Mouse (Mus musculus): ENCODE results near the gene Prdm9. TPM values are rescaled to one million over a fixed set of nuclear protein-coding genes. Genes with fewer than 3 reads are reported as not detected.
"Not testable (repeated sequence)": the region's sequence is repeated elsewhere in the genome, so short reads cannot be mapped to it uniquely, and the experiment has no call there.

Prdm9 gene
- polyA plus RNA-seq, 1 experiment from 2014 or later = 3.2 TPM

DNA sequence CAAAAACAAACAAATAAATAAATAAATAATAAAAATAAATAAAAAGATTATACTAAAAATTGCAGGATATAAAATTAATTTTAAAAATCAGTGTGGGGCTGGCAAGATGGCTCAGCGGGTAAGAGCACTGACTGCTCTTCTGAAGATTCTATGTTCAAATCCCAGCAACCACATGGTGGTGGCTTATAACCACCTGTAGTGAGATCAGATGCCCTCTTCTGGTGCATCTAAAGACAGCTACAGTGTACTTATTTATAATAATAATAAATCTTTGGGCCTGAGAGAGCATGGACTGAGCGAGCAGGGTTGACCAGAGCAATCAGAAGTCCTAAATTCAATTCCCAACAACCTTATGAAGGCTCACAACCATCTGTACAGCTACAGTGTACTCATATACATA is 4.2 kb downstream of the Prdm9 start:
- Histone ChIP-seq H3K4me3 (replicated peaks) (no peak overlapping the region), H3K4me2 (no peak overlapping the region), H3K36me3 (replicated peaks) (no peaks in the 10 kb centered on the region), H3K9ac (no peak overlapping the region), H3K9me3 (no peaks in the 10 kb centered on the region), H3K4me1 (peaks cover 6% of the 10 kb centered on the region), H3K27ac (no peak overlapping the region), H3K27me3 (0 out of 2 replicates have a peak, but pooled peaks cover 3% of the 10 kb centered on the region)
- WGBS = 88% methylated on average over 2 of the region's 2 CpGs
- no peak for ATAC-seq (ENCODE audit: low FRiP score)

DNA sequence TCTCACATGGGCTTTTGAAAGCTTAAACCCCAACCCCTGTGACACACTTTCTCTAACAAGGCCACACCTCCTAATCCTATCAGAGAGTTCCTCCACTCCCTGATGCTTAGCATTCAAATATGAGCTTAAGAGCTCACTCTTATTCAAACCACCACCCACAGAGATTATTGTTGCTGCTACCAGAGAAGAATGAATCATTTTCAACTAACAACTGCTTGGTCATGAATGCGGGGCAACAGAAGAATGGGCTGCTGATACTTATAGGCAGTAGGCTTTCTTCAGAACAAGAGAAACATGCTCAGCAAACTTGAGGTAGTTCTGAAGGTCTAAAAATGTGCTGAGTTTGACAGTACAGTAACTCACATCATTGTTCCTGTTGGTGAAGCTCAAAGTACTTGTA is 14.4 kb downstream of the Prdm9 start:
- ATAC-seq (ENCODE audit: low FRiP score) = no peak
- Histone ChIP-seq H3K27me3 (no peaks in the 10 kb centered on the region), H3K4me3 (replicated peaks) (no peak overlapping the region), H3K4me1 (0 out of 2 replicates have a peak, but pooled peaks cover 2% of the 10 kb centered on the region), H3K9ac (no peak overlapping the region), H3K9me3 (no peaks in the 10 kb centered on the region), H3K36me3 (replicated peaks) (no peaks in the 10 kb centered on the region), H3K4me2 (no peak overlapping the region), H3K27ac (no peak overlapping the region)
- 22% methylated on average over 1 of the region's 1 CpGs for WGBS

DNA sequence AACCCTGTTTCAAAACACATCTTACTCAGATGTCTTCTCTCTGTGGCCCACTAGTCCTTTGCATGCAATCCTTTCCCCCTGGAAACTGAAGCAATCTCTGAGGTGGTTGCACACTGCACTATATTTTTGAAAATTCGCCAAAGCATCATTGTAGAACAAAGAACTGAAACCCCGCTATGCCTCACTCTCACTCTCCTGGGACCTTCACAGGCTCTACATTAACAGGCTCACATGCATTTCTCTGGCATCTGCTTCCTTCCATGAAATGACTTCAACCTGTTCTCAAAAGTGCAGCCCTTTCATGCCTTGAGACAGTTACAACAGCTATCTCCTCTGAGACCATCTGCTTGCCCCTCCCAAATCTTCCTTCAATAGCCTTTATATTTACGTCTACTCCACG is 17.7 kb downstream of the Prdm9 start:
- H3K4me1 ChIP-seq = 0 out of 2 replicates have a peak, but pooled peaks cover 2% of the 10 kb centered on the region
- no peaks in the 10 kb centered on the region for H3K9me3 ChIP-seq
- no peak for ATAC-seq (ENCODE audit: low FRiP score)
- no peaks in the 10 kb centered on the region for H3K36me3 ChIP-seq (replicated peaks)
- no peaks in the 10 kb centered on the region for H3K27me3 ChIP-seq
- 79% methylated on average over 4 of the region's 4 CpGs for WGBS
- H3K4me2 ChIP-seq = no peak overlapping the region
- H3K4me3 ChIP-seq (replicated peaks) = no peak overlapping the region
- no peak overlapping the region for H3K27ac ChIP-seq
- H3K9ac ChIP-seq = no peak overlapping the region

DNA sequence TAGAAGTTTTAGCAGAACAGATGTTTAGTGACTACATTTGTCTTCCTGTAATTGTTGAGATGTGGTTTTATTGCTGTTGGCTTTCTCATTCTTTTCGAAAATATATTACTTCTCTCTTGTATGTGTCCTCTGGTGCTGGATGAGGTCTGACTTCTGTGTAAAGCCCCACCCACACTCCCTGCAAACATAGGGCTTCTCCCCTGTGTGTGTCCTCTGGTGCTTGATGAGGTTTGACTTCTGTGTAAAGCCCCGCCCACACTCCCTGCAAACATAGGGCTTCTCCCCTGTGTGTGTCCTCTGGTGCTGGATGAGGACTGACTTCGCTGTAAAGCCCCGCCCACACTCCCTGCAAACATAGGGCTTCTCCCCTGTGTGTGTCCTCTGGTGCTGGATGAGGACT is 20.3 kb downstream of the Prdm9 start:
- not testable (repeated sequence) for H3K27me3 ChIP-seq; H3K27ac ChIP-seq; ATAC-seq (ENCODE audit: low FRiP score); H3K9me3 ChIP-seq; H3K4me3 ChIP-seq (replicated peaks); H3K4me2 ChIP-seq; H3K36me3 ChIP-seq (replicated peaks); H3K9ac ChIP-seq; H3K4me1 ChIP-seq
- WGBS = 72% methylated on average over 4 of the region's 4 CpGs

DNA sequence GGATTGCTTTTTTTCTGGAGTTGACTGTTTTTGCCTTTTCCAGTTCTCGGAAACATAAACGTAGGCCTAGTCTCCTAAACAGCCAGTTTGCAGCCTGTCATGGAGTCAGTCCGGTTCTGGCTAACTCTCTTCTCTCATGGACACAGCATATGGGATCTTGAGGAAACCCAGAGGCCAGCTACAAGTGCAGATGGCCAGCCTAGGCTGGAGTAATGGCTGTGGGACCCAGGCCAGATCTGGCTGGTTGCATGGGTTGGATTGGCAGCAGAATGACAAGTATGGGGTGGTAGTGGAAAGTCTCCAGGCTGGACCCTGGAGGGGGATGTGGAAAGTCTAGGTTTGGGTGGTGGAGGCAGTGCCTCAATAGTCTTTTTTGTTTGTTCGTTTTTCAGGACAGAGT is 23.8 kb downstream of the Prdm9 start:
- H3K4me1 ChIP-seq = peaks cover 4% of the 10 kb centered on the region; the same call in 1 of the 2 replicates
- no peak overlapping the region for H3K27ac ChIP-seq
- no peak overlapping the region for H3K4me2 ChIP-seq
- H3K4me3 ChIP-seq (replicated peaks) = no peak overlapping the region
- H3K9ac ChIP-seq = no peak overlapping the region
- H3K27me3 ChIP-seq = peaks cover 16% of the 10 kb centered on the region
- H3K9me3 ChIP-seq = no peaks in the 10 kb centered on the region
- no peaks in the 10 kb centered on the region for H3K36me3 ChIP-seq (replicated peaks)
- no peak for ATAC-seq (ENCODE audit: low FRiP score)
- WGBS = 75% methylated on average over 4 of the region's 4 CpGs

DNA sequence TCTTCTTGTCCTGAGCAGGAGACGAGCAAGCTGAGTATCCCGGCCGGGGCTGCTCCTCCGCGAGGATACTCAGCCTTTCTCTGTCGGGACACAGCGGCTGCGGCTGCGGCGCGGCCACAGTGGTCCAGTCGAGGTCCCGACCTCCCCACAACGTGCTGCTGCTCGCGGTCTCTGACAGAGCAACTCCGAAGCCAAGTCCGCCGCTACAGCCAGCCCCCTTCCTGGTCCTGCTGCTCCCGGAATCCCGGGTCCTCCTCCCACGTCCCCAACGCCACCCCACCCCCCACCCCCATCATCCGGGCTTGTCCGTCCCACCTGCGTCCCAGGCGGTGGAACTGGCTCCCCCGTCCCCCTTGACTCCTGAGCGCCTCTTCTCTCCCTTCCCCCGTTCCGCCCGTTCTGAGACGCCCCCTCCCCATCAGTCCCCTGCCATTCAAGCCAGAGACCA is 27.7 kb downstream of the Prdm9 start:
- Histone ChIP-seq H3K4me1 (peaks cover 4% of the 10 kb centered on the region; the same call in 1 of the 2 replicates), H3K9ac (peak overlapping the region; percentile 57), H3K4me3 (replicated peaks) (peak overlapping the region; percentile 54), H3K27me3 (peaks cover 21% of the 10 kb centered on the region), H3K36me3 (replicated peaks) (no peaks in the 10 kb centered on the region), H3K9me3 (no peaks in the 10 kb centered on the region), H3K27ac (no peak overlapping the region), H3K4me2 (peak overlapping the region; percentile 87)
- ATAC-seq (ENCODE audit: low FRiP score) = peak; percentile 64
- 2% methylated on average over 33 of the region's 33 CpGs for WGBS

DNA sequence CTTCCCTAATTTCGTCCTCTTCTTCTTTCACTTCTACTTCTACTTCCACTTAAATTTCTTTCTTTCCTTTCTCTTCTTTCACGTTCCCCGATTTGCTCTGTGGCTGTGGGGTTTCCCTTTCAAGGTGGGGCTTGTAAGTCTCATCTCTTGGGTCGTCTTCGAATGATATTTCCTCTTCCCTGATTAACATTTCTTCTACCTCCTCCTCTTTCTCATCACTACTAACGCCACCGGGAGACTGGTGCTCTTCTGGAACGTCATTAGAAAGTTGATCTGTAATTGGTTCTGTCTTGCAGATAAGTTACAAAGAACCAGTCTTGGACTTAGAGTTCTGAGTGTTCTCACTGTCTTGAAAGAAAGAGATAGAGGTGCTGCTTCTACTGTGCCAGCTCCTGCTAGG is 28.2 kb downstream of the Prdm9 start:
- 19% methylated on average over 8 of the region's 8 CpGs for WGBS
- ATAC-seq (ENCODE audit: low FRiP score) = no peak
- H3K27ac ChIP-seq = no peak overlapping the region

DNA sequence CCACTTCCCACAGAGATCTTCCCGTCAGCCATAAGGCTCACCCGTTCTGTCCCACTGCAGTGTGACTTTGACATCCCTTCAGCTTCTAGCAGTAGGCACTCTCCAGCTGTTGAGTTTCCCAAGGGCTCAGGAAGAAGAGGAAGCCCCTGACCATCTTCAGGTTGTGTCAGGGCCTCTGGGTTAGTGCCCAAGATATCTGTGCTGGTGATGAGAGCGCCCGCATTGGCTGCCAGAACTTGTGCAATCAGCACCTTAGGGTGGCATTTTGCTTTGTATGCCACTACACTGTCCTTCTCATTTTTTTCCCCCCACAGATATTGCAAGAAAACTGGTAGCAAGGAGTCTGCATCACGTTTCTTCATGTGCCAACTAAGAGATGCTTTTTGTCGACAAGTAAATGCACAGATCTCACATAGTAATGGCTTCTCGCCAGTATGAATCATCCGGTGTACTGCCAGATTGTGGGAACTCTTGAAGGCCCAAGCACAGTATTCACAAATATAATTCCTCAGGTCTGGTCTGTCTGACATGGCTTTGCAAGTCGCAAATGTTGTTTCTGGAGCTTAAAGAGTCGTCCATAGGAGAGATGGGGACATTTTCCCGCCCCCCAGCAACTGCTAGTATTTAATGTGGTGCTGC is 28.9 kb downstream of the Prdm9 start:
- H3K9me3 ChIP-seq = no peaks in the 10 kb centered on the region
- H3K4me2 ChIP-seq = no peak overlapping the region
- H3K9ac ChIP-seq = no peak overlapping the region
- WGBS = 67% methylated on average over 11 of the region's 11 CpGs
- H3K4me1 ChIP-seq = peaks cover 4% of the 10 kb centered on the region; the same call in 1 of the 2 replicates
- peaks cover 21% of the 10 kb centered on the region for H3K27me3 ChIP-seq
- no peak for ATAC-seq (ENCODE audit: low FRiP score)
- no peak overlapping the region for H3K27ac ChIP-seq
- H3K4me3 ChIP-seq (replicated peaks) = no peak overlapping the region
- H3K36me3 ChIP-seq (replicated peaks) = no peaks in the 10 kb centered on the region

More for the DNA sequence above, 28.2 kb downstream of the Prdm9 start:
- Histone ChIP-seq H3K9me3 (no peaks in the 10 kb centered on the region), H3K4me2 (peak overlapping the region; percentile 87), H3K27me3 (peaks cover 21% of the 10 kb centered on the region), H3K4me3 (replicated peaks) (peak overlapping the region; percentile 54), H3K4me1 (peaks cover 4% of the 10 kb centered on the region; the same call in 1 of the 2 replicates), H3K9ac (no peak overlapping the region), H3K36me3 (replicated peaks) (no peaks in the 10 kb centered on the region)

DNA sequence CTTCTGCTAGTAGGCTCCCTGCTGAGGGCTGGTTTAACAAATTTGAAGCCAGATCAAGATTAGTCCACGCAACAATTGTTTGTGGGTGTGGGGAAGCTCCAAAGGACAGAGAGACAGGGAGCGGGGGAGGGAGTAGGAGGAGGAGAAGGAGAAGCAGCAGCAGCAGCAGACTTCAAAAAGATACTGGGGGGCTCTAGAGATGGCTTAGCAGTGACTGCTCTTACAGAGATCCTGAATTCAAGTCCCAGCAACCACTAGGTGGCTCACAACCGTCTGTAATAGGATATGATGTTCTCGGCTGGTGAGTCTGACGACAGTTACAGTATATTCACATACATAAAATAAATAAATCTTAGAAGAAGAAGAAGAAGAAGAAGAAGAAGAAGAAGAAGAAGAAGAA is 34.0 kb downstream of the Prdm9 start:
- H3K4me2 ChIP-seq = no peak overlapping the region
- no peak overlapping the region for H3K27ac ChIP-seq
- H3K4me1 ChIP-seq = peaks cover 23% of the 10 kb centered on the region
- peaks cover 3% of the 10 kb centered on the region; the same call in 1 of the 2 replicates for H3K36me3 ChIP-seq (replicated peaks)
- no peak for ATAC-seq (ENCODE audit: low FRiP score)
- H3K9me3 ChIP-seq = no peaks in the 10 kb centered on the region
- peaks cover 3% of the 10 kb centered on the region for H3K27me3 ChIP-seq
- no peak overlapping the region for H3K9ac ChIP-seq
- H3K4me3 ChIP-seq (replicated peaks) = no peak overlapping the region
- 3% methylated on average over 5 of the region's 5 CpGs for WGBS

DNA sequence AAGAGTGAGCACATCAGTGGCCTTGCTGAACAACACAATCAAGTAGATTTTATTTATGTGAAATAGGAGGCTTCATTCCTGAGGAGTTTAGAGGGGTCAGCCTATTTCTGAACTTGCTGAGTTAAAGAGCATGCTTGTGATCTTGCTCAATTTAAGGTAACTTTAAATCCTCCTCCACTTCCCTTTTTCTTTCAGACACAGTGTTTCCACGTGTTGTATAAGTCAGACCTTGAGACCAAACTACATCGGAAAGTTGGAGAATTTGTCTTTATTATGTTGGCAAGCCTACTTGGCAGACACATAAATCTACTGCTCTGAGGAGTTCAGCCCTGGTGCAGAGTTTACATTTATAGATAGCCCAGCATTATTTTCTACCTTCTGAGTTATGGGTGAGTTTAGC is 35.3 kb downstream of the Prdm9 start:
- H3K36me3 ChIP-seq (replicated peaks) = peaks cover 15% of the 10 kb centered on the region
- 88% methylated on average over 2 of the region's 2 CpGs for WGBS
- H3K27me3 ChIP-seq = no peaks in the 10 kb centered on the region
- no peak for ATAC-seq (ENCODE audit: low FRiP score)
- H3K4me2 ChIP-seq = no peak overlapping the region
- H3K4me1 ChIP-seq = peaks cover 23% of the 10 kb centered on the region
- no peak overlapping the region for H3K9ac ChIP-seq
- no peak overlapping the region for H3K27ac ChIP-seq
- no peak overlapping the region for H3K4me3 ChIP-seq (replicated peaks)
- H3K9me3 ChIP-seq = no peaks in the 10 kb centered on the region

DNA sequence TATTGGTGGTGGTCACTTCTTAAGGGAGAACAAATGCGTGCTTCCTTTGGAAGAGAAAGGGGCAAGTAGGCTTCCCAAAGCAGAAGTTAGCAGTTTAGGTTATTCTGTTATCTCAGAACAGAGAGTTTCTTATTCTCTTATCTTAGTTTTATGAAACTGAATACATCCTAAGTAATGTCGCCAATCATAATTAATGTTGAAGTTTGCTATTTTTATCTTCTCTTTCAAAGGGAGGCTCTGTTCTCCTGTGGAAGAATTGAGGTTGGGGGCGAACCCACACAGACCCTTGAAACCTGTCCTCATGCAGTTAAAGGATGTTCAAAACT is 36.4 kb downstream of the Prdm9 start:
- peaks cover 18% of the 10 kb centered on the region for H3K36me3 ChIP-seq (replicated peaks)
- peak overlapping the region; percentile 80 for H3K4me3 ChIP-seq (replicated peaks)
- no peak for ATAC-seq (ENCODE audit: low FRiP score)
- H3K4me2 ChIP-seq = peak overlapping the region; percentile 71
- H3K27me3 ChIP-seq = no peaks in the 10 kb centered on the region
- H3K27ac ChIP-seq = no peak overlapping the region
- H3K9ac ChIP-seq = peak overlapping the region; percentile 79
- WGBS = 63% methylated on average over 3 of the region's 3 CpGs
- peaks cover 23% of the 10 kb centered on the region for H3K4me1 ChIP-seq
- H3K9me3 ChIP-seq = no peaks in the 10 kb centered on the region

DNA sequence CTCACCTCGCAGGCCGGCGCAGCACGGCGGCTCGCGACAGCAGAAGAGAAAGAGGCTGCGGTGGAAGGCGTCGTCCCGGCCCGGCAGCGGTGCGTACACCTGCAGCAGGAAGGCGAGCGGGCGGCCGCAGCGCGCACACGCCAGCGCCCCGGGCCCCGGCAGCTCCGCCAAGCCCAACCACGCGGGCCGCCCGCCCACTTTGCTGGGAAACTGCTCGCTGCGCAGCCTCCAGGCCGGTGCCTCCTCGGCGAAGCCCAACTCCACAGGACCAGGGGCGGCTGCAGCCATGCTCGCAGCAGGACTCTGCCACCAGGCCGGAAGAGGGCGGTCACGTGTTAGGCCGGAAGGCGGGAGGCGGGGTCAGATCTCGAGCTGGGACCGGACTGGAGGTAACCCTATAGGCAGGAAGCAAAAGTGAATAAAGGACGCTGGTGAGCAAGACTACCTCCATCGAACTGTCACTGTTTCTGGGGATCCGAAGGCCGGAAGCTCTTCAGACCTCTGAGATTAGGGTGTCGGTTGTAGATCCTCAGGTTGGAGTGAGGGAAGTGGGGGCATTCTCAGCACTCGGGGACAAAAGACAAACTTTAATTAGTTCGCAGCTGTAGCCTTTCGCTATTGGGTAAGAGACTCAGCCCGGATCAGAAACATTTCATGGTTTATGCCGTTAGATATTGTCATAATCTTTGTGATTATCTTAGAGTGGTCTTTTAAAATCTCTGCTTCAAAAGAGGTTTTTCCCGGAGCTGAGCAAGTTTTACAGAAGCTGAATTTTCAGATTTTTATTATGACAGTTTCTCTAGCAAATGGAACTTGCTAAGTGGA is 37.0 kb downstream of the Prdm9 start, which contains the start of gene Pdcd2:
Gene Pdcd2 (minus strand): TSS at position 316 of the 825 bp plus-strand sequence.
- H3K27me3 ChIP-seq = no peaks in the 10 kb centered on the region
- WGBS = 1% methylated on average over 52 of the region's 55 CpGs
- peak within 1 kb of the TSS; percentile 91 for H3K27ac ChIP-seq
- H3K36me3 ChIP-seq (replicated peaks) = peaks cover 21% of the 10 kb centered on the region
- H3K9ac ChIP-seq = peak within 1 kb of the TSS; percentile 79
- peak within 1 kb of the TSS; percentile 80 for H3K4me3 ChIP-seq (replicated peaks)
- peaks cover 23% of the 10 kb centered on the region for H3K4me1 ChIP-seq
- H3K9me3 ChIP-seq = no peaks in the 10 kb centered on the region
- ATAC-seq (ENCODE audit: low FRiP score) = peak; percentile 100
- H3K4me2 ChIP-seq = peak within 1 kb of the TSS; percentile 71
